Mouse (Mus musculus): Measurements from ENCODE around the gene Arhgef28. TPM values are rescaled to one million over a fixed set of nuclear protein-coding genes. Genes with fewer than 3 reads are reported as not detected.
"Not testable (repeated sequence)": the region's sequence is repeated elsewhere in the genome, so short reads cannot be mapped to it uniquely, and the experiment has no call there.

The Arhgef28 gene
- polyA plus RNA-seq, 1 experiment from 2014 or later = 17.0 TPM

- Histone ChIP-seq H3K4me2 (ENCODE audit: low read depth, severe bottlenecking) (no peak overlapping the region), H3K27ac (replicated peaks; ENCODE audit: low read depth, low read length) (no peak overlapping the region), H3K4me1 (ENCODE audit: control insufficient read depth, insufficient read depth, low read length) (0 out of 2 replicates have a peak, but pooled peaks cover 3% of the 10 kb centered on the region), H3K27me3 (ENCODE audit: control insufficient read depth, insufficient read depth, low read length) (no peaks in the 10 kb centered on the region), H3K4me3 (ENCODE audit: low read depth, low read length) (no peak overlapping the region), H3K9me3 (ENCODE audit: control insufficient read depth, low read length) (no peaks in the 10 kb centered on the region), H3K9ac (ENCODE audit: low read length) (no peak overlapping the region), H3K36me3 (ENCODE audit: control insufficient read depth, insufficient read depth, low read length) (no peaks in the 10 kb centered on the region)
- 75% methylated on average over 4 of the region's 4 CpGs for WGBS
- DNase-seq (ENCODE audit: low spot score) = no peak
- no peak for ATAC-seq (ENCODE audit: insufficient number of reproducible peaks, low FRiP score, low TSS enrichment, low read depth)
Observed at GRCm38 (mm10) chr13:98021906-98022305, 184.3 kb downstream of the Arhgef28 start.

GRCm38 (mm10) chr13:98018837-98019236 is 187.4 kb downstream of the Arhgef28 start:
- not testable (repeated sequence) for ATAC-seq (ENCODE audit: insufficient number of reproducible peaks, low FRiP score, low TSS enrichment, low read depth); H3K27ac ChIP-seq (replicated peaks; ENCODE audit: low read depth, low read length); DNase-seq (ENCODE audit: low spot score); H3K9me3 ChIP-seq (ENCODE audit: control insufficient read depth, low read length); H3K4me3 ChIP-seq (ENCODE audit: low read depth, low read length); H3K9ac ChIP-seq (ENCODE audit: low read length); H3K36me3 ChIP-seq (ENCODE audit: control insufficient read depth, insufficient read depth, low read length); H3K4me2 ChIP-seq (ENCODE audit: low read depth, severe bottlenecking); H3K4me1 ChIP-seq (ENCODE audit: control insufficient read depth, insufficient read depth, low read length); H3K27me3 ChIP-seq (ENCODE audit: control insufficient read depth, insufficient read depth, low read length)
- 95% methylated on average over 8 of the region's 8 CpGs for WGBS

GRCm38 (mm10) chr13:98016923-98017588 is 189.2 kb downstream of the Arhgef28 start:
- Histone ChIP-seq H3K4me3 (ENCODE audit: low read depth, low read length) (peak overlapping the region; percentile 44), H3K36me3 (ENCODE audit: control insufficient read depth, insufficient read depth, low read length) (no peaks in the 10 kb centered on the region), H3K4me2 (ENCODE audit: low read depth, severe bottlenecking) (peak overlapping the region; percentile 79), H3K9ac (ENCODE audit: low read length) (peak overlapping the region; percentile 77), H3K27me3 (ENCODE audit: control insufficient read depth, insufficient read depth, low read length) (no peaks in the 10 kb centered on the region), H3K27ac (replicated peaks; ENCODE audit: low read depth, low read length) (peak overlapping the region; percentile 25; the same call in 1 of the 2 replicates), H3K9me3 (ENCODE audit: control insufficient read depth, low read length) (no peaks in the 10 kb centered on the region), H3K4me1 (ENCODE audit: control insufficient read depth, insufficient read depth, low read length) (peaks cover 4% of the 10 kb centered on the region; the same call in 1 of the 2 replicates)
- ATAC-seq (ENCODE audit: insufficient number of reproducible peaks, low FRiP score, low TSS enrichment, low read depth) = peak; percentile 72; the same call in 1 of the 2 replicates
- DNase-seq (ENCODE audit: low spot score) = peak; percentile 52
- 31% methylated on average over 12 of the region's 12 CpGs for WGBS

GRCm38 (mm10) chr13:98015981-98016922 is 190.0 kb downstream of the Arhgef28 start:
- peak overlapping the region; percentile 77 for H3K9ac ChIP-seq (ENCODE audit: low read length)
- no peaks in the 10 kb centered on the region for H3K27me3 ChIP-seq (ENCODE audit: control insufficient read depth, insufficient read depth, low read length)
- H3K4me2 ChIP-seq (ENCODE audit: low read depth, severe bottlenecking) = peak overlapping the region; percentile 79
- H3K4me3 ChIP-seq (ENCODE audit: low read depth, low read length) = peak overlapping the region; percentile 44
- peaks cover 4% of the 10 kb centered on the region; the same call in 1 of the 2 replicates for H3K4me1 ChIP-seq (ENCODE audit: control insufficient read depth, insufficient read depth, low read length)
- DNase-seq (ENCODE audit: low spot score) (peak; percentile 66), ATAC-seq (ENCODE audit: insufficient number of reproducible peaks, low FRiP score, low TSS enrichment, low read depth) (0 out of 2 replicates have a peak, but pooled peaks have one; percentile 33)
- H3K36me3 ChIP-seq (ENCODE audit: control insufficient read depth, insufficient read depth, low read length) = no peaks in the 10 kb centered on the region
- peak overlapping the region; percentile 55 for H3K27ac ChIP-seq (replicated peaks; ENCODE audit: low read depth, low read length)
- 7% methylated on average over 33 of the region's 33 CpGs for WGBS
- H3K9me3 ChIP-seq (ENCODE audit: control insufficient read depth, low read length) = no peaks in the 10 kb centered on the region

- Histone ChIP-seq H3K36me3 (ENCODE audit: control insufficient read depth, insufficient read depth, low read length) (no peaks in the 10 kb centered on the region), H3K4me3 (ENCODE audit: low read depth, low read length) (peak overlapping the region; percentile 2; the same call in 1 of the 2 replicates), H3K9me3 (ENCODE audit: control insufficient read depth, low read length) (no peaks in the 10 kb centered on the region), H3K9ac (ENCODE audit: low read length) (no peak overlapping the region), H3K27me3 (ENCODE audit: control insufficient read depth, insufficient read depth, low read length) (no peaks in the 10 kb centered on the region), H3K4me1 (ENCODE audit: control insufficient read depth, insufficient read depth, low read length) (peaks cover 4% of the 10 kb centered on the region; the same call in 1 of the 2 replicates), H3K4me2 (ENCODE audit: low read depth, severe bottlenecking) (peak overlapping the region; percentile 79), H3K27ac (replicated peaks; ENCODE audit: low read depth, low read length) (no peak overlapping the region)
- ATAC-seq (ENCODE audit: insufficient number of reproducible peaks, low FRiP score, low TSS enrichment, low read depth) = no peak
- 67% methylated on average over 3 of the region's 3 CpGs for WGBS
- DNase-seq (ENCODE audit: low spot score) = no peak
Observed at GRCm38 (mm10) chr13:98014892-98015291, 191.3 kb downstream of the Arhgef28 start.

- no peak overlapping the region for H3K9ac ChIP-seq (ENCODE audit: low read length)
- no peaks in the 10 kb centered on the region for H3K36me3 ChIP-seq (ENCODE audit: control insufficient read depth, insufficient read depth, low read length)
- H3K27ac ChIP-seq (replicated peaks; ENCODE audit: low read depth, low read length) = no peak overlapping the region
- peaks cover 4% of the 10 kb centered on the region; the same call in 1 of the 2 replicates for H3K4me1 ChIP-seq (ENCODE audit: control insufficient read depth, insufficient read depth, low read length)
- no peak overlapping the region for H3K4me2 ChIP-seq (ENCODE audit: low read depth, severe bottlenecking)
- no peak for DNase-seq (ENCODE audit: low spot score)
- no peaks in the 10 kb centered on the region for H3K27me3 ChIP-seq (ENCODE audit: control insufficient read depth, insufficient read depth, low read length)
- no peaks in the 10 kb centered on the region for H3K9me3 ChIP-seq (ENCODE audit: control insufficient read depth, low read length)
- no peak for ATAC-seq (ENCODE audit: insufficient number of reproducible peaks, low FRiP score, low TSS enrichment, low read depth)
- H3K4me3 ChIP-seq (ENCODE audit: low read depth, low read length) = no peak overlapping the region
- 93% methylated on average over 4 of the region's 4 CpGs for WGBS
Observed at GRCm38 (mm10) chr13:98013715-98014114, 192.5 kb downstream of the Arhgef28 start.

- no peak for ATAC-seq (ENCODE audit: insufficient number of reproducible peaks, low FRiP score, low TSS enrichment, low read depth)
- Histone ChIP-seq H3K9ac (ENCODE audit: low read length) (no peak overlapping the region), H3K27ac (replicated peaks; ENCODE audit: low read depth, low read length) (no peak overlapping the region), H3K27me3 (ENCODE audit: control insufficient read depth, insufficient read depth, low read length) (no peaks in the 10 kb centered on the region), H3K36me3 (ENCODE audit: control insufficient read depth, insufficient read depth, low read length) (no peaks in the 10 kb centered on the region), H3K4me2 (ENCODE audit: low read depth, severe bottlenecking) (no peak overlapping the region), H3K9me3 (ENCODE audit: control insufficient read depth, low read length) (no peaks in the 10 kb centered on the region), H3K4me3 (ENCODE audit: low read depth, low read length) (no peak overlapping the region), H3K4me1 (ENCODE audit: control insufficient read depth, insufficient read depth, low read length) (peaks cover under 1% of the 10 kb centered on the region; the same call in 1 of the 2 replicates)
- DNase-seq (ENCODE audit: low spot score) = no peak
- WGBS = 76% methylated on average over 6 of the region's 6 CpGs
Observed at GRCm38 (mm10) chr13:98011931-98012341, 194.3 kb downstream of the Arhgef28 start.

GRCm38 (mm10) chr13:98009070-98009469 is 197.2 kb downstream of the Arhgef28 start:
- H3K4me3 ChIP-seq (ENCODE audit: low read depth, low read length) = no peak overlapping the region
- no peaks in the 10 kb centered on the region for H3K27me3 ChIP-seq (ENCODE audit: control insufficient read depth, insufficient read depth, low read length)
- H3K4me2 ChIP-seq (ENCODE audit: low read depth, severe bottlenecking) = no peak overlapping the region
- H3K9ac ChIP-seq (ENCODE audit: low read length) = no peak overlapping the region
- WGBS = 74% methylated on average over 4 of the region's 4 CpGs
- no peaks in the 10 kb centered on the region for H3K4me1 ChIP-seq (ENCODE audit: control insufficient read depth, insufficient read depth, low read length)
- no peaks in the 10 kb centered on the region for H3K9me3 ChIP-seq (ENCODE audit: control insufficient read depth, low read length)
- no peak overlapping the region for H3K27ac ChIP-seq (replicated peaks; ENCODE audit: low read depth, low read length)
- ATAC-seq (ENCODE audit: insufficient number of reproducible peaks, low FRiP score, low TSS enrichment, low read depth) = no peak
- no peak for DNase-seq (ENCODE audit: low spot score)
- no peaks in the 10 kb centered on the region for H3K36me3 ChIP-seq (ENCODE audit: control insufficient read depth, insufficient read depth, low read length)

All from limb, embryonic 11.5 days (tissue).